Mouse (Mus musculus): Measurements from ENCODE around the gene Lin7a. TPM values are rescaled to one million over a fixed set of nuclear protein-coding genes. Genes with fewer than 3 reads are reported as not detected.
A peak's percentile ranks its signal among the peaks of the same experiment; 100 is the strongest.

Lin7a gene
- polyA plus RNA-seq, 1 experiment from 2014 or later: 0.74 TPM

DNA sequence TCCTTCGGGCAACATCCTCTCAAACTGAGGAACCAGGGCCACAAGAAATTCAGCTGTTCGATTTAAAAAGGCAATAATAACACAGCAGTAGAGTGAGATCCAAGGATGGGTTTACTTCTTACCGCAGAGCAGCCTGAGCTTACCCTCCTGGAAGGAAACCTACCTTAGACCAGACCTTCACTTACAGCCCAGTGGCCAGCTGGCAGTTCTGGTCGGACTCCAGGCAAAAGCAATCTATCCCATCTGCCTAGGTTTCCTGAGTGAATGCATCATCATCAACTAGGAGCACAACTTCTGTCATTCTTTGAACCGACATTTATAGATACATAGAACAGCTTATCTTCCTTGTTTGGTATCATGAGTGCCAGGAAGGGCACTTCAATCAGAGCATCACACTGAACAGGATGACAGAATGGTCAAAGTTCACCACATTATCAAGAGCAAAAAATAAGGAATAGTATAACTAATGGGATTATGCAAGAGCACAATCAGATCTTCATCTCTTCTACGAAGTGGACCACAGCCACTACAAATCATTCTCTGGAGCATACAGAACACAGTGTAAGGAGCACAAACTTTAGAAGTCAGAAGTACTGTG is 87.1 kb downstream of the Lin7a start:
- no peak for ATAC-seq (ENCODE audit: low FRiP score, low TSS enrichment)

DNA sequence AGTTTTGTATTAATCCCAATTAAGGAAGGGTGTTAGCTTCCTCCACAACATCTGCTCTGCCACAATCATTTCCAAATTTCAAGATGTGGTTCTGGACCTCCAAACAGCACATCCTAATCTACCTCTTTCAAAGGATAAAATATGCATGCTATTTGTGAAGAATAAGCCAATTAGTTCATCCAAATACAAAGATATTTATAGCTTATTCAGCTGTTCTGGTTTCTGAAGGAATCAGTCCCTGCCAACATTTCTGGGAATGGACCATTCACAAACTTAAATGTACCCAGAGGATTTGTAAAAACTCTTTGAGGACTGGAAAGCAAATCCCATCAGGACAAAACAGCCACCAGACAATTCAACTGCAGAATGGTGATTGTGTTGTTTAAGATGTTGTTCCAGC is 87.8 kb downstream of the Lin7a start:
- H3K4me3 ChIP-seq (ENCODE audit: low read depth, low read length): no peak overlapping the region
- no peaks in the 10 kb centered on the region for H3K9me3 ChIP-seq (ENCODE audit: control insufficient read depth, low read length)
- no peak overlapping the region for H3K4me2 ChIP-seq (replicated peaks; ENCODE audit: low read depth)
- no peak for ATAC-seq (ENCODE audit: low FRiP score, low TSS enrichment)
- H3K9ac ChIP-seq (ENCODE audit: low read length): no peak overlapping the region
- H3K36me3 ChIP-seq (ENCODE audit: control insufficient read depth, insufficient read depth, low read length): no peaks in the 10 kb centered on the region
- no peaks in the 10 kb centered on the region for H3K4me1 ChIP-seq (replicated peaks; ENCODE audit: control insufficient read depth, insufficient read depth)
- DNase-seq (ENCODE audit: low spot score): no peak
- TF ChIP-seq CTCF (IDR thresholded peaks at IDR 0.05; ENCODE audit: low read depth): no peak
- no peak for TF ChIP-seq EP300 (optimal IDR thresholded peaks at IDR 0.05)
- H3K27ac ChIP-seq (replicated peaks): no peak overlapping the region
- H3K27me3 ChIP-seq (ENCODE audit: control insufficient read depth, insufficient read depth, low read length): no peaks in the 10 kb centered on the region

More for the DNA sequence above, 87.1 kb downstream of the Lin7a start:
- no peak overlapping the region for H3K9ac ChIP-seq (ENCODE audit: low read length)
- TF ChIP-seq CTCF (IDR thresholded peaks at IDR 0.05; ENCODE audit: low read depth): no peak
- TF ChIP-seq EP300 (optimal IDR thresholded peaks at IDR 0.05): no peak
- 74% methylated on average over 6 of the region's 6 CpGs for WGBS
- H3K36me3 ChIP-seq (ENCODE audit: control insufficient read depth, insufficient read depth, low read length): no peaks in the 10 kb centered on the region
- no peaks in the 10 kb centered on the region for H3K27me3 ChIP-seq (ENCODE audit: control insufficient read depth, insufficient read depth, low read length)
- no peaks in the 10 kb centered on the region for H3K9me3 ChIP-seq (ENCODE audit: control insufficient read depth, low read length)
- no peak for DNase-seq (ENCODE audit: low spot score)
- H3K27ac ChIP-seq (replicated peaks): no peak overlapping the region
- no peak overlapping the region for H3K4me3 ChIP-seq (ENCODE audit: low read depth, low read length)
- no peaks in the 10 kb centered on the region for H3K4me1 ChIP-seq (replicated peaks; ENCODE audit: control insufficient read depth, insufficient read depth)
- H3K4me2 ChIP-seq (replicated peaks; ENCODE audit: low read depth): no peak overlapping the region

DNA sequence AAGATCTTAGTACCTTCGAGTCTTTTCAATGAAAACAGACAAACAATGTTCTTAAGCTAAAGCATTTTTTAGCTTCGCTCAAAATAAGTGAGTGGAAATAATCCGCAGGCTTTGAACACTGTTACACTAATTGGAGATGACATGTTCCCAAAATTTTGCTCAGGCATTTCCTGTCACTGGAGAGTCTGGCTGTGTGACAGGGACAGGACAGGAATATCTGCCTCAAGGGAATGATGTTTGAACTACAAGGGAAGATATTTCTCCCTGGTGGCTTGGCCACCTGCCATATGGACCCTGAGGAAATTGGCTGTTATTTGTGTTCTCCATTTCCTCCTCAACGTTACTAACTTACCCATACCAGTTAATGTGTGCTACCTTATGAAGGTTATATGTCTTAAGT is 90.1 kb downstream of the Lin7a start:
- WGBS: 59% methylated on average over 4 of the region's 4 CpGs
- H3K4me1 ChIP-seq (replicated peaks; ENCODE audit: control insufficient read depth, insufficient read depth): no peaks in the 10 kb centered on the region
- H3K27ac ChIP-seq (replicated peaks): no peak overlapping the region
- TF ChIP-seq CTCF (IDR thresholded peaks at IDR 0.05; ENCODE audit: low read depth): no peak
- no peak for TF ChIP-seq EP300 (optimal IDR thresholded peaks at IDR 0.05)
- no peak for ATAC-seq (ENCODE audit: low FRiP score, low TSS enrichment)
- H3K36me3 ChIP-seq (ENCODE audit: control insufficient read depth, insufficient read depth, low read length): no peaks in the 10 kb centered on the region
- no peak for DNase-seq (ENCODE audit: low spot score)
- H3K9ac ChIP-seq (ENCODE audit: low read length): no peak overlapping the region
- no peaks in the 10 kb centered on the region for H3K27me3 ChIP-seq (ENCODE audit: control insufficient read depth, insufficient read depth, low read length)
- no peaks in the 10 kb centered on the region for H3K9me3 ChIP-seq (ENCODE audit: control insufficient read depth, low read length)
- no peak overlapping the region for H3K4me2 ChIP-seq (replicated peaks; ENCODE audit: low read depth)
- H3K4me3 ChIP-seq (ENCODE audit: low read depth, low read length): no peak overlapping the region

DNA sequence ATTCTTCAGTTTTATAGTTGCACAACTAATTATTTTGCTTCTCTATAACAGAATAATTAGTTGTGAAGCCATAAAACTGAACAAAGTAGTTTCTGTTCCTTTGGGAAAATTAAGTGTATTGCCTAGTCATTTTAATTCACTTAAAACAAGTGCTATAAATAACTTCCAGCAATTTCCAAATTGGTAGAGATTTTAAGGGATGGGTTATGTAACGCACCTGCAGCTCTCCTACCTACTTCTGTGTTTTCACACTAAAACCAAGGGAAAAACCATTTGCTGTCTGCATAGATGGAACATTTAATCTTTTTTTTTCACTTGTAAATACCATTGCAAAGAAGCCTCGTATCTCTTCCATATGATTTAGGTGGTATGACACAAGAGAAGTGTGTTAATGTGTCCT is 90.5 kb downstream of the Lin7a start:
- H3K9me3 ChIP-seq (ENCODE audit: control insufficient read depth, low read length): no peaks in the 10 kb centered on the region
- ATAC-seq (ENCODE audit: low FRiP score, low TSS enrichment): no peak
- DNase-seq (ENCODE audit: low spot score): no peak
- no peaks in the 10 kb centered on the region for H3K27me3 ChIP-seq (ENCODE audit: control insufficient read depth, insufficient read depth, low read length)
- no peaks in the 10 kb centered on the region for H3K36me3 ChIP-seq (ENCODE audit: control insufficient read depth, insufficient read depth, low read length)
- H3K9ac ChIP-seq (ENCODE audit: low read length): no peak overlapping the region
- 83% methylated on average over 2 of the region's 2 CpGs for WGBS
- TF ChIP-seq CTCF (IDR thresholded peaks at IDR 0.05; ENCODE audit: low read depth) (no peak), EP300 (optimal IDR thresholded peaks at IDR 0.05) (no peak)
- no peak overlapping the region for H3K27ac ChIP-seq (replicated peaks)
- H3K4me2 ChIP-seq (replicated peaks; ENCODE audit: low read depth): no peak overlapping the region
- no peak overlapping the region for H3K4me3 ChIP-seq (ENCODE audit: low read depth, low read length)
- no peaks in the 10 kb centered on the region for H3K4me1 ChIP-seq (replicated peaks; ENCODE audit: control insufficient read depth, insufficient read depth)

DNA sequence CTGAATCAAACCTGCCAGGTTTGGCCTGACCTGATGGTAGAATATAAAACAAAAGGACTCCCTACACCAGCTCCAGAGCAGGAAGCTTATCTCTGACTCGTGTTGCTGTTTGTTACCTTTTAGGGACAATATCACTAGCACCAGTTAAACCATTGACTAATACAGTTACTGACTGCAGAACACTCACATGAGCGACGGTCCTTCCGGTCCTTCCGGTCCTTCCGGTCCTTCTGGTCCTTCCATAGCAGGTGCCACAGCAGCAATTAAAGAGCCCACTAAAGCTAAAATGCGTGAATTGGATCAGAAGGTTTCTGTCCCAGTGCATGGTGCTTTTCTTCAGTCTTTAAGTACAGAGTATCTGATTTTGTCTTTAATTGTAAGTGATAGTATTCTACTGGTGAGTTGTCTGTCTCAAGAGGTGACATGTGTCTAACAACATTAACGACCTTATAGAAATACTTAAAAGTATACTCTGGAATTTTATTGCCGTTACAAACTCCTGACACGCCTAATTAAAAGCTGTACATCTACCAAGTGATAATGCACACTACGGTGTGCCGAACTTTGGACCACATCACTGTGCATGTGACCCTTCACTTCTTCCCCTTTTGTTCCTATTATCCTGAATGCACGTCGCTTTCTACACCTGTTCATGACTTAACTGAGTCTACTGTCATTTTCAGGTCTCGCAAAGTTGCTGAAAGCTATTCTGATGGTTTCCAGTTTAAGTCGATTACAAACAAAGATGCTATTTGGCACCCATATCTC is 91.7 kb downstream of the Lin7a start:
- peak; percentile 53 for DNase-seq (ENCODE audit: low spot score)
- no peaks in the 10 kb centered on the region for H3K4me1 ChIP-seq (replicated peaks; ENCODE audit: control insufficient read depth, insufficient read depth)
- TF ChIP-seq EP300 (optimal IDR thresholded peaks at IDR 0.05): no peak
- TF ChIP-seq CTCF (IDR thresholded peaks at IDR 0.05; ENCODE audit: low read depth): no peak
- H3K4me2 ChIP-seq (replicated peaks; ENCODE audit: low read depth): no peak overlapping the region
- ATAC-seq (ENCODE audit: low FRiP score, low TSS enrichment): peak; percentile 66; the same call in 1 of the 2 replicates
- H3K9me3 ChIP-seq (ENCODE audit: control insufficient read depth, low read length): no peaks in the 10 kb centered on the region
- H3K27me3 ChIP-seq (ENCODE audit: control insufficient read depth, insufficient read depth, low read length): no peaks in the 10 kb centered on the region
- no peak overlapping the region for H3K27ac ChIP-seq (replicated peaks)
- no peaks in the 10 kb centered on the region for H3K36me3 ChIP-seq (ENCODE audit: control insufficient read depth, insufficient read depth, low read length)
- H3K4me3 ChIP-seq (ENCODE audit: low read depth, low read length): no peak overlapping the region
- WGBS: 69% methylated on average over 16 of the region's 16 CpGs
- H3K9ac ChIP-seq (ENCODE audit: low read length): no peak overlapping the region

DNA sequence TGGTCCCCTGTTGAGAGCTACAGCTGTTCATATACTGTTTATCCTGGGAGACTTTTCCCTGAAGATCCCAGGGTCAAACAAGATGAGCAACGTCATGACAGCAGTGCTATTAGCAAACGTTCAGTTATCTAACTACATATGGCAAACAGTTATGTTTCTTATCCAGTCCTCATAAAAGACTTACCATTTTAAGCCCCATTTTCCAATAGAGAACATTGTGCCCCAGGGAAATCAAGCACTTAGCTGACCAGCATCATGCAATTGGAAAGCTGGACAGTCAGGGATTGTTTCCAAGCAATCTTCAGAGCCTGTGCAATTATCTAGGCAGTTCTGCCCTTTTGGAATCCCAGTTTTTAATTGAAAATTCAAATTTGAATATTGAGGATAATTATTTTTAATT is 105.7 kb downstream of the Lin7a start:
- no peak for ATAC-seq (ENCODE audit: low FRiP score, low TSS enrichment)
- no peak overlapping the region for H3K4me2 ChIP-seq (replicated peaks; ENCODE audit: low read depth)
- no peaks in the 10 kb centered on the region for H3K9me3 ChIP-seq (ENCODE audit: control insufficient read depth, low read length)
- no peaks in the 10 kb centered on the region for H3K4me1 ChIP-seq (replicated peaks; ENCODE audit: control insufficient read depth, insufficient read depth)
- no peaks in the 10 kb centered on the region for H3K36me3 ChIP-seq (ENCODE audit: control insufficient read depth, insufficient read depth, low read length)
- no peak overlapping the region for H3K9ac ChIP-seq (ENCODE audit: low read length)
- H3K27ac ChIP-seq (replicated peaks): no peak overlapping the region
- no peak for DNase-seq (ENCODE audit: low spot score)
- WGBS: 44% methylated on average over 2 of the region's 2 CpGs
- no peak overlapping the region for H3K4me3 ChIP-seq (ENCODE audit: low read depth, low read length)
- H3K27me3 ChIP-seq (ENCODE audit: control insufficient read depth, insufficient read depth, low read length): no peaks in the 10 kb centered on the region
- TF ChIP-seq CTCF (IDR thresholded peaks at IDR 0.05; ENCODE audit: low read depth) (no peak), EP300 (optimal IDR thresholded peaks at IDR 0.05) (no peak)
